Mouse (Mus musculus) kidney, adult 2 months (tissue): ENCODE measurements around the gene Pfn3.

Experiments used
- CTCF ChIP-seq: fragments of 200-500 bp; conservative IDR thresholded peaks from 2 replicates; pipeline ENCODE4 v1.5.1; 2011; ENCODE audit warnings: low read depth, mild to moderate bottlenecking, control low read depth, low read length, moderate library complexity, mixed read lengths; ENCODE audit not compliant: insufficient read depth, insufficient read length
- POLR2A ChIP-seq: fragments of 200-500 bp; IDR thresholded peaks from one replicate; pipeline ENCODE4 v1.6.1; 2011; ENCODE audit warnings: low read depth, low read length, control low read depth

- TF ChIP-seq POLR2A (no peak), CTCF (no peak)
Measured at GRCm38 (mm10) chr13:55398088-55398487, 16.9 kb downstream of the Pfn3 start, which contains the start of gene Slc34a1.
